Mouse (Mus musculus) ES-E14 (cell line): ENCODE measurements around the gene Gm47969. TPM values are rescaled to one million over a fixed set of nuclear protein-coding genes. Genes with fewer than 3 reads are reported as not detected.
A peak's percentile ranks its signal among the peaks of the same experiment; 100 is the strongest.
"Not testable (repeated sequence)": the region's sequence is repeated elsewhere in the genome, so short reads cannot be mapped to it uniquely, and the experiment has no call there.

Source experiments
- DNase-seq: peaks from one replicate; pipeline ENCODE4 v3.0.0-alpha.2; 2013; ENCODE audit warnings: low read depth, low spot score
- H3K27ac ChIP-seq: 2 replicates; pipeline ENCODE4 v1.5.1; 2012; ENCODE audit warnings: low read depth, mild to moderate bottlenecking, low read length, moderate library complexity, mixed read lengths; ENCODE audit not compliant: poor library complexity, insufficient read depth, severe bottlenecking
- H3K36me3 ChIP-seq: 2 replicates; pipeline ENCODE4 v1.6.1; 2012; ENCODE audit warnings: mild to moderate bottlenecking, low read length, moderate library complexity, mixed read lengths; ENCODE audit not compliant: control insufficient read depth, poor library complexity, insufficient read depth, severe bottlenecking
- H3K4me1 ChIP-seq, 2 experiments: fragments of 150-350 bp in 1 of 2; sonication (generic) in 1 of 2; 2 replicates each; pipeline ENCODE4 v1.6.1; 2012; ENCODE audit warnings: low read length in 2 of 2, mild to moderate bottlenecking in 1 of 2, mixed read lengths in 1 of 2; ENCODE audit not compliant: control insufficient read depth in 2 of 2, insufficient read depth in 2 of 2, poor library complexity in 1 of 2
- H3K4me3 ChIP-seq, 2 experiments: fragments of 150-350 bp in 1 of 2; sonication (generic) in 1 of 2; 2 replicates each; pipeline ENCODE4 v1.5.1; 2012; ENCODE audit warnings: low read length in 2 of 2, low read depth in 1 of 2, mild to moderate bottlenecking in 1 of 2, mixed read lengths in 1 of 2; ENCODE audit not compliant: insufficient read depth in 1 of 2, poor library complexity in 1 of 2, severe bottlenecking in 1 of 2
- H3K9ac ChIP-seq: 2 replicates; pipeline ENCODE4 v1.6.1; 2012; ENCODE audit warnings: low read depth, mild to moderate bottlenecking, low read length, mixed read lengths; ENCODE audit not compliant: poor library complexity, insufficient read depth, severe bottlenecking
- H3K9me3 ChIP-seq: fragments of 150-350 bp; sonication (generic); 2 replicates; pipeline ENCODE4 v1.6.1; 2012; ENCODE audit warnings: low read depth, mild to moderate bottlenecking, low read length; ENCODE audit not compliant: control insufficient read depth, insufficient read depth
- CHD2 ChIP-seq: IDR thresholded peaks from 2 replicates; pipeline ENCODE4 v1.6.1; 2014; ENCODE audit warnings: mild to moderate bottlenecking, low read depth, low read length, inconsistent platforms
- HCFC1 ChIP-seq: IDR thresholded peaks from 2 replicates; pipeline ENCODE4 v1.6.1; 2012; ENCODE audit warnings: low read length, inconsistent platforms, borderline replicate concordance; ENCODE audit not compliant: insufficient read depth
- MAFK ChIP-seq: IDR thresholded peaks from 2 replicates; pipeline ENCODE4 v1.6.1; 2014; ENCODE audit warnings: mild to moderate bottlenecking, low read depth, low read length, inconsistent platforms; ENCODE audit not compliant: insufficient read depth
- ZC3H11A ChIP-seq: IDR thresholded peaks from 2 replicates; pipeline ENCODE4 v1.6.1; 2012; ENCODE audit warnings: low read depth, mild to moderate bottlenecking, inconsistent platforms, low read length, borderline replicate concordance
- ZNF384 ChIP-seq: IDR thresholded peaks from 2 replicates; pipeline ENCODE4 v1.6.1; 2012; ENCODE audit warnings: low read depth, low read length, inconsistent platforms
- in situ Hi-C, 2 experiments: fragments of 600-800 bp; cut with MboI; formaldehyde crosslinking; loops; one replicate each; pipeline ENCODE4 v1.15.1; 2025; ENCODE audit warnings: low sequenced_read_pairs in 2 of 2, inconsistent platforms in 1 of 2; ENCODE audit not compliant: unreplicated experiment in 2 of 2
- total RNA-seq: library from RNA; depleted of rRNA; stranded (reverse); fragments of 300-350 nt; gene quantifications from 2 replicates; pipeline ENCODE4 v1.2.3, GENCODE M21; 2012; rRNA removed

The Gm47969 gene
- 0.22 TPM in 1 of 2 replicates, not detected in the other for total RNA-seq

DNA sequence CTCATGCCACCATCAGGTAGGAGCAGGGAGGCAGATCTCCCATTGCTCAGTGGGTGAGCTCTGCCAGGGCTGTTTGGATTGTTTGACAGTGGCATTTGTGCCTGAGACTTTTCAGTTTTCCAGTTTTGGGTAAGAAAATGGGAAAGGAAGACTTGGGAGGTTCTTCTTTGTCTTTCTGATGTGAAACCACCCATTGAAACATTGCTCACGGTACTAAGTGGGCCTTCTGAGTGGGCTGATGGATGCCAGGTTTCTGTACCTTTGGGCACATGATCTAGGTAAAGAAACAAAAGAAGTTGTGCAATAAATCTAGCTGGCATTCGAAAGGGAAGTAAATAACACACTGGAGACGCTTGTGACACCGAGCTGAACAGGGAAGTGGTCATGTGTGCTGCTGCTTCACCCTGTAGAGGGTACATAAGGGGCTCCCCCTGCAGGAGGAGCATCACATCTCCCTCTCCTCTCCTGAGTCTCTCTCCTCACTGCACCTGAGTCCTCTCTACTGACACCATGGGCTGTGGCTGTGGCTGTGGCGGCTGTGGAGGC is at the start of gene Gm47969:
TSS of gene Gm47969 (plus strand) at position 51 of the 546 bp plus-strand sequence.
- in situ Hi-C loops: no loop called here
- no peak for DNase-seq
- H3K27ac ChIP-seq: no peak within 1 kb of the TSS
- no peak within 1 kb of the TSS for H3K9ac ChIP-seq
- TF ChIP-seq HCFC1 (no peak), ZNF384 (no peak), MAFK (no peak), ZC3H11A (no peak), CHD2 (no peak)
- H3K4me1 ChIP-seq: peaks cover 0 to 2% of the 10 kb centered on the region in 2 experiments; a peak in 1 of 4 replicates
- no peaks in the 10 kb centered on the region for H3K9me3 ChIP-seq
- H3K36me3 ChIP-seq: no peaks in the 10 kb centered on the region
- H3K4me3 ChIP-seq: no peak within 1 kb of the TSS

- H3K36me3 ChIP-seq, H3K4me1 ChIP-seq, in situ Hi-C loops, H3K9ac ChIP-seq, H3K9me3 ChIP-seq, H3K27ac ChIP-seq: not testable (repeated sequence)
- H3K4me3 ChIP-seq: peak within 1 kb of the TSS in 1 of 2 experiments; percentile 53; a peak in 2 of 4 replicates
- DNase-seq: peak; percentile 36
These were observed 44.4 kb upstream of the Gm47969 start, which contains the start of gene Gm47959 for GRCm38 (mm10) chr1:83000306-83000705. Gene Gm47959 (plus strand): TSS chr1:83000548.

GRCm38 (mm10) chr1:83006218-83007179 is 38.2 kb upstream of the Gm47969 start:
- no peaks in the 10 kb centered on the region for H3K4me1 ChIP-seq
- no peak for DNase-seq
- H3K9ac ChIP-seq: no peak overlapping the region
- in situ Hi-C loops: no loop called here
- H3K9me3 ChIP-seq: no peaks in the 10 kb centered on the region
- H3K27ac ChIP-seq: no peak overlapping the region
- H3K36me3 ChIP-seq: no peaks in the 10 kb centered on the region
- TF ChIP-seq ZC3H11A (no peak), CHD2 (no peak), MAFK (no peak), HCFC1 (no peak), ZNF384 (no peak)
- H3K4me3 ChIP-seq: no peak overlapping the region

DNA sequence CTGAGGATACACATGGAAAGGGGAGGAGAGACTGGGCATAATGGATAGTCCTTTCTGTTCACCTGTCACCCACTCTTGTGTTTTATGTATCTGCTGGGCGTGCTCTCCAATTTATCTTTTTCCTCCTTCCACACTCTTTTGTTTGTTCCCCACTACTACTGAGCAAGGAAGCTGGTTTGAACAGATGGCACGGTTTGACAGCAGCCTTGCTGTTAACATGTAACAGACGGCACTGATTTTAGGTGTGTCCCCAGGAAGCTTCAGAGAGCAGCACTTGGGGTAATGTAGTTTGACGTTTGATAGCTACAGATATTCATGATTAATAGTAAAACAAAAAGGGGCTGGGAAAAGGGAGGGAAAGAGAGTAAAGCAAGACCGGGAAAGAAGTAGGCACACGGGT is 37.3 kb upstream of the Gm47969 start:
- DNase-seq: no peak
- no peak overlapping the region for H3K4me3 ChIP-seq
- no peaks in the 10 kb centered on the region for H3K36me3 ChIP-seq
- no peaks in the 10 kb centered on the region for H3K9me3 ChIP-seq
- in situ Hi-C loops: no loop called here
- H3K27ac ChIP-seq: no peak overlapping the region
- no peaks in the 10 kb centered on the region for H3K4me1 ChIP-seq
- TF ChIP-seq MAFK (no peak), CHD2 (no peak), ZNF384 (no peak), HCFC1 (no peak), ZC3H11A (no peak)
- H3K9ac ChIP-seq: no peak overlapping the region

DNA sequence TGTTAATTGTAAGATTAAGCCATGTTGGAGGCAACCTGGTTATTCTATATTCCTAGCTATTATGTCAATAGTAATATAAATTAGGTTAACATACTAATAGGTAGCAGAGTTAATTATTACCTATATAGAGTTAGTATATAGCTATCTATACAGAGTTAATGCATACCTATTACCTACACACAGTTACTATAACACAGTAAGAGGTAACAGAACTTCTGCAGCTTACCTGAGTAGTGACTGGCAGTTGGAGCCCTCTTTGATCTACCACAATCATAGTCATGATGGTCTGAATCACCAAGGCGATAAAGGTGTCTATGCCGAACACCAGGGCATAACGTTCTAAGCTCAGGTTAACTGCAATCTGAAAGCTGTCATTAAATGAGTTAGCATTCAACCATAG is 30.3 kb upstream of the Gm47969 start:
- Histone ChIP-seq H3K9me3 (no peaks in the 10 kb centered on the region), H3K4me3 (no peak overlapping the region), H3K9ac (no peak overlapping the region), H3K4me1 (no peaks in the 10 kb centered on the region), H3K27ac (no peak overlapping the region), H3K36me3 (no peaks in the 10 kb centered on the region)
- in situ Hi-C loops: no loop called here
- no peak for DNase-seq
- TF ChIP-seq CHD2: no peak
- TF ChIP-seq ZC3H11A: no peak
- TF ChIP-seq ZNF384: no peak
- no peak for TF ChIP-seq MAFK
- no peak for TF ChIP-seq HCFC1
